Mouse (Mus musculus) spleen, adult 2 months (tissue): ENCODE results near the gene Hhatl. TPM values are rescaled to one million over a fixed set of nuclear protein-coding genes. Genes with fewer than 3 reads are reported as not detected.

Experiments
- DNase-seq, 2 experiments: peaks; one replicate each; pipeline versions ENCODE4 v3.0.0 to v3.0.0-alpha.2; 2012 to 2021; ENCODE audit warnings: low spot score in 2 of 2, low read depth in 1 of 2
- H3K27ac ChIP-seq: fragments of 200-500 bp; 2 replicates; pipeline ENCODE4 v1.5.1; 2012; ENCODE audit warnings: low read length, inconsistent platforms; ENCODE audit not compliant: insufficient read depth
- H3K27me3 ChIP-seq: fragments of 200-500 bp; 2 replicates; pipeline ENCODE4 v1.6.1; 2012; ENCODE audit warnings: mild to moderate bottlenecking, moderate library complexity, low read length, inconsistent platforms; ENCODE audit not compliant: control insufficient read depth, insufficient read depth
- H3K36me3 ChIP-seq: fragments of 200-500 bp; 2 replicates; pipeline ENCODE4 v1.6.1; 2012; ENCODE audit warnings: mild to moderate bottlenecking, low read length, inconsistent platforms; ENCODE audit not compliant: control insufficient read depth, insufficient read depth
- H3K4me1 ChIP-seq: fragments of 200-500 bp; 2 replicates; pipeline ENCODE4 v1.6.1; 2011; ENCODE audit warnings: inconsistent platforms; ENCODE audit not compliant: control insufficient read depth, insufficient read depth, insufficient read length
- H3K4me3 ChIP-seq: fragments of 200-500 bp; 2 replicates; pipeline ENCODE4 v1.5.1; 2011; ENCODE audit warnings: mild to moderate bottlenecking, inconsistent platforms; ENCODE audit not compliant: insufficient read depth, insufficient read length; ENCODE audit errors: extremely low read depth
- CTCF ChIP-seq: fragments of 200-500 bp; IDR thresholded peaks from 2 replicates; pipeline ENCODE4 v1.5.1; 2011; ENCODE audit warnings: mild to moderate bottlenecking, inconsistent platforms; ENCODE audit not compliant: insufficient read depth, insufficient read length, insufficient replicate concordance; ENCODE audit errors: extremely low read depth
- POLR2A ChIP-seq: fragments of 200-500 bp; IDR thresholded peaks from 2 replicates; pipeline ENCODE4 v1.6.1; 2011; ENCODE audit warnings: low read depth, low read length, inconsistent platforms
- WGBS: fragments of 180-500 bp; shearing (Covaris S2); methylation state at CpG from one replicate; pipeline ENCODE4 v1.1.7; 2018; 5-methylcytosine and 5-hydroxymethylcytosine counted together
- polyA plus RNA-seq: library from polyadenylated mRNA; depleted of rRNA; stranded (reverse); fragments of >200 nt; gene quantifications from 2 replicates; pipeline ENCODE4 v1.2.3, GENCODE M21; 2012

Gene Hhatl
- polyA plus RNA-seq, 1 experiment, result 0.19 TPM

DNA sequence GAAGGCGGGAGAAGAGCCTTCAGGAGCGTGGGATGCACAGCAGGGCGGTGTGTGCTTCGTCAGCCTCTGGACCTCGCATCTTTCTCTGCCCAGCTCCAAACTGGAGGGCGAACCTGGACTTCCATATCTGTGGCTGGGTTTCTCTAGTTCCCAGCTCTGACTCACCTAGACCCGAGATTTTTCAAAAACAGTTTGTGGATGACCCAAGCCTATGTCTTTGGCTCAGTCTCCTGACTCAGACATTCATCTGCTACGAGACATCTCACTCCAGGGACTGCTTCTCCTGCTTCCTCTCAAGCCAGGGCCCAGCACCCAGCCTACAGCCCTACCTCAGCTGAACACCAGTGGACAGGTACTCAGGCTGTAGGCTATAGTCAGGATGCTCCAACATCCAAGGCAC is 7.0 kb downstream of the Hhatl start:
- Histone ChIP-seq H3K36me3 (no peaks in the 10 kb centered on the region), H3K4me1 (no peaks in the 10 kb centered on the region), H3K27ac (no peak overlapping the region), H3K27me3 (no peaks in the 10 kb centered on the region), H3K4me3 (no peak overlapping the region)
- 80% methylated on average over 8 of the region's 8 CpGs for WGBS
- DNase-seq, result no peak
- TF ChIP-seq CTCF (no peak), POLR2A (no peak)

- TF ChIP-seq CTCF, result no peak
- no peak for TF ChIP-seq POLR2A
- Histone ChIP-seq H3K27ac (no peak overlapping the region), H3K4me1 (no peaks in the 10 kb centered on the region), H3K27me3 (no peaks in the 10 kb centered on the region), H3K36me3 (no peaks in the 10 kb centered on the region), H3K4me3 (no peak overlapping the region)
- WGBS, result 86% methylated on average over 12 of the region's 12 CpGs
- no peak for DNase-seq
Measured at GRCm38 (mm10) chr9:121784801-121785200, 7.5 kb downstream of the Hhatl start.

- TF ChIP-seq CTCF (no peak), POLR2A (no peak)
- 17% methylated on average over 54 of the region's 54 CpGs for WGBS
- no peak for DNase-seq
- Histone ChIP-seq H3K27me3 (0 out of 2 replicates have a peak, but pooled peaks cover 2% of the 10 kb centered on the region), H3K36me3 (no peaks in the 10 kb centered on the region), H3K27ac (no peak overlapping the region), H3K4me1 (no peaks in the 10 kb centered on the region), H3K4me3 (no peak overlapping the region)
Measured at GRCm38 (mm10) chr9:121778066-121778624, 14.2 kb downstream of the Hhatl start.

GRCm38 (mm10) chr9:121777484-121778065 is 14.7 kb downstream of the Hhatl start, which contains the start of gene Klhl40:
Gene Klhl40 (plus strand): TSS chr9:121777607.
- WGBS, result 15% methylated on average over 30 of the region's 30 CpGs
- DNase-seq, result no peak
- Histone ChIP-seq H3K4me3 (no peak within 1 kb of the TSS), H3K4me1 (no peaks in the 10 kb centered on the region), H3K36me3 (no peaks in the 10 kb centered on the region), H3K27me3 (0 out of 2 replicates have a peak, but pooled peaks cover 2% of the 10 kb centered on the region), H3K27ac (no peak within 1 kb of the TSS)
- TF ChIP-seq CTCF, result no peak
- TF ChIP-seq POLR2A, result no peak

- no peak for TF ChIP-seq POLR2A
- no peak for TF ChIP-seq CTCF
- no peaks in the 10 kb centered on the region for H3K4me1 ChIP-seq
- H3K4me3 ChIP-seq, result no peak overlapping the region
- WGBS, result 80% methylated on average over 7 of the region's 7 CpGs
- no peak overlapping the region for H3K27ac ChIP-seq
- no peak for DNase-seq
- 0 out of 2 replicates have a peak, but pooled peaks cover 2% of the 10 kb centered on the region for H3K27me3 ChIP-seq
- no peaks in the 10 kb centered on the region for H3K36me3 ChIP-seq
Measured at GRCm38 (mm10) chr9:121776511-121776910, 15.8 kb downstream of the Hhatl start.

DNA sequence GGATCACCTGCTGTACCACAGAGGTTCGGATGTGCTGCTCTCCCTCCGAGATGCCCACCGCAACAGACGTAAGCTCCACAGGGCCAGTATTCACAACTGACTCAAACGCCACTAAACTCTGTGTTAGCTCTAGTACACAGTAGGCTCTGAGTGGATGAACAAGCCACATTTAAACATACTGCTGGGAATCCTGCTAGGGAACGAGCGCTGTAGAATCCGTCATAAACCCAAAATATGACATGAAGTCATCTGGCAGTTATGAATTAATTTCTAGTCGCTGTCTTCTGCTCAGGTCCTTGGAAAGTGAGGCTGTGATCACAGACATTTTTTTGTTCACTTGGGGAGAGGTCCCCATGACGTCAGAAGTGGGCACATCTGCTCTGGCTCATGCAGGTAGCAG is 16.4 kb downstream of the Hhatl start:
- 86% methylated on average over 10 of the region's 10 CpGs for WGBS
- DNase-seq, result no peak
- no peak overlapping the region for H3K27ac ChIP-seq

DNA sequence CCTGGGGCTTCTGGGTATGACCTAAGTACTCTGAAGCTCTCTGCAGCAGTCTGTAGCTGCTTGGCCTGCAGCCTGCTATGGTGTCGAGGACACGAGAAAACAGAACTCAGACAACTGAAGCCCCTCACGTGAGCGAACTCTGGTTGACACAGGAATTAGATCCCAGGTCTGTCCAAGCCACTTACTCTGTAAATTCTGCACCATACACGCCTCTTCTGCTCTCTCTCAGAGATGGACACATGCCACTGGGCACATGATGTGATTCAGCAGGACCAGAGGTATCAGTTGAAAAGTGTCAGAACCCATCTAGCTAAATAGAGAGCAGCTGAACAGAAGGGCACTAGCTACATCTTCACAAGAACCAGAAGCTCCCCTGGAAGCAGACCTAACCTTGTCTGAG is 19.9 kb downstream of the Hhatl start:
- WGBS, result 72% methylated on average over 5 of the region's 5 CpGs
- Histone ChIP-seq H3K4me1 (no peaks in the 10 kb centered on the region), H3K27me3 (no peaks in the 10 kb centered on the region), H3K27ac (no peak overlapping the region), H3K4me3 (no peak overlapping the region), H3K36me3 (no peaks in the 10 kb centered on the region)
- no peak for DNase-seq
- TF ChIP-seq POLR2A (no peak), CTCF (no peak)

More for the DNA sequence above, 16.4 kb downstream of the Hhatl start:
- Histone ChIP-seq H3K27me3 (0 out of 2 replicates have a peak, but pooled peaks cover 2% of the 10 kb centered on the region), H3K4me1 (no peaks in the 10 kb centered on the region), H3K4me3 (no peak overlapping the region), H3K36me3 (no peaks in the 10 kb centered on the region)
- TF ChIP-seq POLR2A (no peak), CTCF (no peak)
